Mouse (Mus musculus) kidney, embryonic 16.5 days (tissue): ENCODE measurements around the gene Dhx58. TPM values are rescaled to one million over a fixed set of nuclear protein-coding genes. Genes with fewer than 3 reads are reported as not detected.

ENCODE experiments used
- ATAC-seq: fragments of 200-750 bp; cut with Nextera tagmentation; 2 replicates; pipeline ENCODE4 v1.8.0; 2017; ENCODE audit warnings: moderate TSS enrichment; ENCODE audit not compliant: low FRiP score, low TSS enrichment
- H3K27ac ChIP-seq: fragments of 300-500 bp; sonication (generic); 2 replicates; pipeline ENCODE4 v1.5.1; 2014; ENCODE audit warnings: low read length
- H3K27me3 ChIP-seq: fragments of 300-500 bp; sonication (generic); 2 replicates; pipeline ENCODE4 v1.6.1; 2014; ENCODE audit warnings: low read length, control low read depth, mixed read lengths; ENCODE audit not compliant: insufficient read depth
- H3K36me3 ChIP-seq: fragments of 300-500 bp; sonication (generic); 2 replicates; pipeline ENCODE4 v1.6.1; 2014; ENCODE audit warnings: low read length, control low read depth, mixed read lengths; ENCODE audit not compliant: insufficient read depth
- H3K4me1 ChIP-seq: fragments of 300-500 bp; sonication (generic); 2 replicates; pipeline ENCODE4 v1.6.1; 2014; ENCODE audit warnings: low read length, control low read depth, mixed read lengths; ENCODE audit not compliant: insufficient read depth
- H3K4me2 ChIP-seq: fragments of 300-500 bp; sonication (generic); replicated peaks from 2 replicates; pipeline ENCODE4 v1.6.1; 2014; ENCODE audit warnings: low read depth, low read length
- H3K4me3 ChIP-seq: fragments of 300-500 bp; sonication (generic); 2 replicates; pipeline ENCODE4 v1.5.1; 2014; ENCODE audit warnings: mild to moderate bottlenecking, low read length
- H3K9ac ChIP-seq: fragments of 300-500 bp; sonication (generic); replicated peaks from 2 replicates; pipeline ENCODE4 v1.6.1; 2014; ENCODE audit warnings: low read length
- H3K9me3 ChIP-seq: fragments of 300-500 bp; sonication (generic); 2 replicates; pipeline ENCODE4 v1.6.1; 2016; ENCODE audit warnings: low read length, control low read depth
- WGBS: fragments of 180-500 bp; shearing (Covaris S2); extraction: QIAGEN DNeasy Blood & Tissue Kit; methylation state at CpG from one replicate; pipeline ENCODE4 v1.1.7; 2014; 5-methylcytosine and 5-hydroxymethylcytosine counted together
- polyA plus RNA-seq: library from polyadenylated mRNA; unstranded; fragments of >200 nt; fragmentation: Nextera tagmentation; extraction: Ambion mirVana; gene quantifications from 2 replicates; pipeline ENCODE4 v1.2.1, GENCODE M21; 2015

Dhx58 gene
- polyA plus RNA-seq = 2.6 and 3.2 TPM in 2 replicates

- H3K9ac ChIP-seq = no peak within 1 kb of the TSS
- no peak within 1 kb of the TSS for H3K4me2 ChIP-seq
- WGBS = 66% methylated on average over 7 of the region's 7 CpGs
- no peak within 1 kb of the TSS for H3K27ac ChIP-seq
- H3K4me1 ChIP-seq = 0 out of 2 replicates have a peak, but pooled peaks cover 3% of the 10 kb centered on the region
- H3K4me3 ChIP-seq = no peak within 1 kb of the TSS
- H3K27me3 ChIP-seq = no peaks in the 10 kb centered on the region
- H3K36me3 ChIP-seq = peaks cover 35% of the 10 kb centered on the region
- no peak for ATAC-seq
- H3K9me3 ChIP-seq = no peaks in the 10 kb centered on the region
Measured at GRCm38 (mm10) chr11:100703851-100704531, at the start of gene Dhx58. TSS of gene Dhx58 (minus strand) at chr11:100704271.

GRCm38 (mm10) chr11:100752294-100752693 lies 48.2 kb upstream of the Dhx58 start:
- Histone ChIP-seq H3K36me3 (no peaks in the 10 kb centered on the region), H3K9me3 (no peaks in the 10 kb centered on the region), H3K4me1 (peaks cover 6% of the 10 kb centered on the region; the same call in 1 of the 2 replicates), H3K27me3 (0 out of 2 replicates have a peak, but pooled peaks cover 10% of the 10 kb centered on the region), H3K9ac (no peak overlapping the region), H3K27ac (no peak overlapping the region), H3K4me3 (no peak overlapping the region), H3K4me2 (no peak overlapping the region)
- 27% methylated on average over 10 of the region's 10 CpGs for WGBS
- peak; percentile 63; the same call in 1 of the 2 replicates for ATAC-seq

DNA sequence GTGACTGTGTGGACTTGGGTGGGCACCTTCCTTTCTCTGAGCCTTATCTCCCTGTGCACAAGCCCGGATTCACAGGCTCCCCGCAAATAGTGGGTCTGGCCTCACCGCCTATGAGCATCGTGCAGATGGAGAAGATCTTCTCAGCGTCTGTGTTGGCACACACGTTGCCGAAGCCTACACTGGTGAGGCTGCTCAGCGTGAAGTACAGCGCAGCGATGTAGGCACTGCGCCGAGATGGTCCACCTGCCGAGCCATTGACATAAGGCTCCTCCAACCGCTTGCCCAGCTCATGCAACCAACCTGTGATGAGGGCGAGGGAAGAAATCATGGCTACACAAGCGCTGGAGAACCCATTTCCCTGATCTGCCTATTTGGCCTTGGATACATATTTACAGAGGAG lies 46.1 kb upstream of the Dhx58 start:
- WGBS = 90% methylated on average over 16 of the region's 16 CpGs
- Histone ChIP-seq H3K4me2 (no peak overlapping the region), H3K27ac (no peak overlapping the region), H3K4me1 (peaks cover 6% of the 10 kb centered on the region; the same call in 1 of the 2 replicates), H3K27me3 (0 out of 2 replicates have a peak, but pooled peaks cover 10% of the 10 kb centered on the region), H3K9me3 (no peaks in the 10 kb centered on the region), H3K4me3 (no peak overlapping the region), H3K36me3 (no peaks in the 10 kb centered on the region), H3K9ac (no peak overlapping the region)
- ATAC-seq = no peak

GRCm38 (mm10) chr11:100749469-100749868 lies 45.4 kb upstream of the Dhx58 start:
- Histone ChIP-seq H3K4me1 (peaks cover 6% of the 10 kb centered on the region; the same call in 1 of the 2 replicates), H3K9ac (no peak overlapping the region), H3K4me2 (no peak overlapping the region), H3K27me3 (0 out of 2 replicates have a peak, but pooled peaks cover 10% of the 10 kb centered on the region), H3K4me3 (no peak overlapping the region), H3K36me3 (no peaks in the 10 kb centered on the region), H3K9me3 (no peaks in the 10 kb centered on the region), H3K27ac (no peak overlapping the region)
- ATAC-seq = no peak
- 44% methylated on average over 25 of the region's 25 CpGs for WGBS

DNA sequence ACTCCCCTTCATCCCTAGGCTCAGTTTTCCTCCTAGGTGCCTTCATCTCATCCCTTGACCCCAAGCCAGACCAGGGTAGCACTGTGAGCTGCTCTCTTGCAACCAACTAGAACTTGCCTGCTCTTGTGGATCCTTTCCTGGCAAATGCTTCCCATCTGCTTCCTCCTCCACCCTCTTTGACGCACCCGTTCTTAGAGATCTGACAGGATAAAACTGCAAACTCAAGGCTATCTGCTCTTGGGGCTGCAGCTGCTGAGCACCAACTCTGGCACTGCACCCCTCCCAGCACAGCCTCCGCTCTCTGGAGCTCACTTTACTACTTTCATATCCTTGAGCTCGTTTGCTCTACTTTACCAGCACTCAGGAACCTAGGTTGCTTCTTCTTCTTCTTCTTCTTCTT lies 44.5 kb upstream of the Dhx58 start:
- Histone ChIP-seq H3K27ac (no peak overlapping the region), H3K36me3 (no peaks in the 10 kb centered on the region), H3K9ac (no peak overlapping the region), H3K4me1 (peaks cover 6% of the 10 kb centered on the region; the same call in 1 of the 2 replicates), H3K4me2 (no peak overlapping the region), H3K9me3 (no peaks in the 10 kb centered on the region), H3K27me3 (0 out of 2 replicates have a peak, but pooled peaks cover 10% of the 10 kb centered on the region), H3K4me3 (no peak overlapping the region)
- 72% methylated on average over 4 of the region's 4 CpGs for WGBS
- ATAC-seq = no peak

- Histone ChIP-seq H3K4me1 (peaks cover 2% of the 10 kb centered on the region; the same call in 1 of the 2 replicates), H3K27me3 (0 out of 2 replicates have a peak, but pooled peaks cover 10% of the 10 kb centered on the region), H3K4me2 (no peak overlapping the region), H3K4me3 (no peak overlapping the region), H3K27ac (no peak overlapping the region), H3K36me3 (no peaks in the 10 kb centered on the region), H3K9me3 (no peaks in the 10 kb centered on the region), H3K9ac (no peak overlapping the region)
- WGBS = 57% methylated on average over 5 of the region's 5 CpGs
- no peak for ATAC-seq
Measured at GRCm38 (mm10) chr11:100747114-100747513, 43.0 kb upstream of the Dhx58 start.

- WGBS = 75% methylated on average over 10 of the region's 10 CpGs
Measured at GRCm38 (mm10) chr11:100746546-100746945, 42.5 kb upstream of the Dhx58 start.

GRCm38 (mm10) chr11:100745085-100745484 lies 41.0 kb upstream of the Dhx58 start:
- Histone ChIP-seq H3K36me3 (no peaks in the 10 kb centered on the region), H3K4me1 (no peaks in the 10 kb centered on the region), H3K9ac (no peak overlapping the region), H3K27me3 (0 out of 2 replicates have a peak, but pooled peaks cover 10% of the 10 kb centered on the region), H3K27ac (no peak overlapping the region), H3K4me3 (no peak overlapping the region), H3K9me3 (no peaks in the 10 kb centered on the region), H3K4me2 (no peak overlapping the region)
- WGBS = 16% methylated on average over 6 of the region's 6 CpGs
- 0 out of 2 replicates have a peak, but pooled peaks have one; percentile 44 for ATAC-seq

More at GRCm38 (mm10) chr11:100746546-100746945, 42.5 kb upstream of the Dhx58 start:
- Histone ChIP-seq H3K27me3 (0 out of 2 replicates have a peak, but pooled peaks cover 10% of the 10 kb centered on the region), H3K9ac (no peak overlapping the region), H3K9me3 (no peaks in the 10 kb centered on the region), H3K4me3 (no peak overlapping the region), H3K36me3 (no peaks in the 10 kb centered on the region), H3K4me1 (no peaks in the 10 kb centered on the region), H3K27ac (no peak overlapping the region), H3K4me2 (no peak overlapping the region)
- no peak for ATAC-seq

DNA sequence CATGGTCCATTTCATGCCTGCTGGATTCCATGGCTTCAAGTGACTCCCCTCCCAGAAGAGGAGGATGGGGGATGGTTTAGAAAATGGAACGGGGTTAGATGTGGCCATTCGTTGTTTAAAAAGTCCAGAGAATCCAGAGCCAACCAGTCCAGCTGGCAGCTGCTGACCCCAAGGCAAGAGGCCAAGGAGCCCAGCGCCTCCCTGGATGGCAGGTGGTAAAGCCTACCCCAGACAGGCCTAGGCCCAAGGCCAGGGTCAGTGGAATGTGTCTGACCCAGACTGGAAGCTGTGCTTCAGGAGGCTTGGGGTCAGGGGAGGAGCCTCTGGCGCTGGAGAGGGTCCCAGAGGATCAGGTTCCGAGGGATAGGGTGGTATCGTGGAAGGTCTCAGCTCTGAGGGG lies 37.3 kb upstream of the Dhx58 start:
- no peaks in the 10 kb centered on the region for H3K27me3 ChIP-seq
- ATAC-seq = no peak
- H3K27ac ChIP-seq = no peak overlapping the region
- no peaks in the 10 kb centered on the region for H3K36me3 ChIP-seq
- H3K9ac ChIP-seq = no peak overlapping the region
- peaks cover 10% of the 10 kb centered on the region for H3K4me1 ChIP-seq
- H3K4me3 ChIP-seq = no peak overlapping the region
- no peaks in the 10 kb centered on the region for H3K9me3 ChIP-seq
- WGBS = 55% methylated on average over 6 of the region's 6 CpGs
- no peak overlapping the region for H3K4me2 ChIP-seq

- ATAC-seq = no peak
- peak overlapping the region; percentile 99 for H3K4me3 ChIP-seq
- H3K4me1 ChIP-seq = peaks cover 18% of the 10 kb centered on the region
- WGBS = 17% methylated on average over 5 of the region's 5 CpGs
- H3K4me2 ChIP-seq = peak overlapping the region; percentile 72
- no peaks in the 10 kb centered on the region for H3K36me3 ChIP-seq
- H3K9ac ChIP-seq = no peak overlapping the region
- H3K9me3 ChIP-seq = no peaks in the 10 kb centered on the region
- H3K27me3 ChIP-seq = no peaks in the 10 kb centered on the region
- H3K27ac ChIP-seq = no peak overlapping the region
Measured at GRCm38 (mm10) chr11:100738749-100739148, 34.7 kb upstream of the Dhx58 start.
